Mouse (Mus musculus) spleen, postnatal 4 days (tissue): Measurements from ENCODE around the gene Znhit1.

Experiments
- DNase-seq, 2 experiments: peaks; one replicate each; pipeline ENCODE4 v3.0.0; 2022; ENCODE audit warnings: low spot score in 2 of 2

Znhit1 gene

DNA sequence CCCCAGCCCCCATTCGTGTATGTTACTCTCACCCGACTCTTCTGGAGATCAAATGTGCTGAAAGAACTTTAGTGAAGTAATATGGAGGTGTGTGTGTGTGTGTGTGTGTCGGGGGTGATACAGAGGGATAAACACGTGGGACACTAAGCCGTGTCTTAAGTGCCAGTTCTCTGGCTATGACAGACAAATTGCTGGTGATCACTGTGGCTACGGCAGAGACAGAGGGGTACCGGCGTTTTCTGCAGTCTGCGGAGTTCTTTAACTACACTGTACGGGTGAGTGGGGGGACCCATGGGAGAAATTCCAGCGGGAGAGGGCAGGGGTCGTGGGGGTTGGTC, at the start of gene Znhit1:
Gene Znhit1 (minus strand): TSS at position 88 of the 338 bp plus-strand sequence.
- no peak for DNase-seq

DNA sequence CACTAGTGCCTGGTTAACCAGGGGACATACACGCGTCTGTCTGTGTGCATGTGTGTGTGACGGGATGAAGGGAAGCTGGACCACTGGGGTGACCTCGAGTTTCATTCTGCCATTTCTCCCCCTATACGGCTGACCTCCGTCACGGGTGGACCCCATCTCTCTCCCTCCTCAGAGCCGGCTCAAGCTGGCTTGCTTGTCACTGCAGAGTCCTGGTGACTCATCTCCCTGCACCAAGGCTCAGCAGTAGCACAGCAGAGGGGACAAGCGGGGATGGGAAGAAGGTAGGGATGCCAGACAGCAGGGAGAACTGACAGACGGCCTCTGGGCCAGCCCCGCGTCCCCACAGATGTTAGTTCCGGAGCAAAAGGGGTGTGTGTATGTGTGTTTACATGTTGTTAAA, 48.4 kb upstream of the Znhit1 start:
- no peak for DNase-seq

DNA sequence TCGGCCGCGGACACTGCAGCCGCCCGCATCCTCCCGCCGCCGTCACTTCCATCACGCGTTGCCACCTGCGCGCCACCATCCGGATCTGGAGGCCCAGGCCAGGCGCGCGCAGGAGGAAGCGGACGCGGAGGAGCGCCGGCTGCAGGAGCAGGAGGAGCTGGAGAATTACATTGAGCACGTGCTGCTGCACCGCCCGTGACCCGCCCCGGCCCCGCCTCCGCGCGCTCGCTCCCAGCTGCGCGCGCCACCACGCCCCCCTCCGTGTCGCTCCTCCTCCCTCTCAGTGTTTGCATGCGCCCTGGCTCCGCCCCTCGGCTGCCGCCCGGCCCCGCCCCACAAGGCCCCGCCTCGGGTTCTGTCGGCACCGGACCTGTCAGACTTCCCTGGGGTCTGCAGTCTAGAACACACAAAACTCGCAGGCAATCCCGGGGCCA, 44.8 kb upstream of the Znhit1 start:
- peak; percentile 89 to 94 for DNase-seq

DNA sequence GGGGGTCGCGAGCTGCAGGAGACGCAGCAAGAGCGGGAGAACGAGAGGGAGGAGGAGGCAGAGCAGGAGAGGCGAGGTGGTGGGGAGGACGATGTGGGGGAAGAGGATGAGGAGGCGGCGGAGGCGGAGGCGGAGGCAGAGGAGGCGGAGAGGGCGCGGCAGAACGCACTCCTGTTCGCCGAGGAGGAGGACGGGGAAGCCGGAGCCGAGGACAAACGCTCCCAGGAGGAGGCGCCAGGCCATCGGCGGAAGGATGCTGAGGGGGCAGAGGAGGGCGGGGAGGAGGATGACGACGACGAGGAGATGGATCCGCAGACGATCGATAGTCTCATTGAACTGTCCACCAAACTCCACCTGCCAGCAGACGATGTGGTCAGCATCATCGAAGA, 44.2 kb upstream of the Znhit1 start:
- peak in 1 of 2 experiments; percentile 71 for DNase-seq

DNA sequence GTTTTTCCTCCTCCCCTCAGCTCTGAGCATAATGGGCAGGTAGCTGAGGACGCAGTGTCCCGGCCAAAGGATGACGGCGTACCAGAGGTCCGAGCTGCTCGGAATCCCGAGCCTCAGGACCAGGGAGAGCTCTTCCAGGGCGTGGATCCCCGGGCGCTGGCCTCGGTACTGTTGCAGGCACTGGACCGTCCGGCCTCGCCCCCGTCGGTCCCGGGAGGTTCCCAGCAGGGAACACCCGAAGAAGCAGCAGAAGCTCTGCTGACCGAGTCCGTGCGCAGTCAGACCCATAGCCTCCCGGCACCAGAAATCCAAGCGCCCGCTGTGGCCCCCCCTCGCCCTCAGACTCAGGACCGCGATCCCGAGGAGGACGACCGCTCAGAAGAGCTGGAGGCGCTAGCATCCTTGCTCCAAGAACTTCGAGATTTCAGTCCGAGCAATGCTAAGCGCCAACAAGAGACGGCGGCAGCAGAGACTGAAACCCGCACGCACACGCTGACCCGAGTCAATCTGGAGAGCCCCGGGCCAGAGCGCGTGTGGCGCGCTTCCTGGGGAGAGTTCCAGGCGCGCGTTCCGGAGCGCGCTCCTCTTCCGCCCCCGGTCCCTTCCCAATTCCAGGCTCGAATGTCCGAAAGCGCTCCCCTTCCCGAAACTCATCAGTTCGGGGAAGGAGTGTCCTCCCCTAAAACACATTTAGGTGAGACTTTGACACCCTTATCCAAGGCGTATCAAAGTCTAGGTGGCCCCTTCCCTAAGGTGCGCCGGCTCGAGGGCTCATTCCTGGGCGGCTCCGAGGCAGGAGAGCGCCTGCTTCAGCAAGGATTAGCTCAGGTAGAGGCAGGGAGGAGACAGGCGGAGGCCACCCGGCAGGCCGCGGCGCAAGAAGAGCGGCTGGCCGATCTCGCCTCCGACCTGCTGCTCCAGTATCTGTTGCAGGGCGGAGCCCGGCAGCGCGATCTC, 43.5 kb upstream of the Znhit1 start:
- no peak for DNase-seq

DNA sequence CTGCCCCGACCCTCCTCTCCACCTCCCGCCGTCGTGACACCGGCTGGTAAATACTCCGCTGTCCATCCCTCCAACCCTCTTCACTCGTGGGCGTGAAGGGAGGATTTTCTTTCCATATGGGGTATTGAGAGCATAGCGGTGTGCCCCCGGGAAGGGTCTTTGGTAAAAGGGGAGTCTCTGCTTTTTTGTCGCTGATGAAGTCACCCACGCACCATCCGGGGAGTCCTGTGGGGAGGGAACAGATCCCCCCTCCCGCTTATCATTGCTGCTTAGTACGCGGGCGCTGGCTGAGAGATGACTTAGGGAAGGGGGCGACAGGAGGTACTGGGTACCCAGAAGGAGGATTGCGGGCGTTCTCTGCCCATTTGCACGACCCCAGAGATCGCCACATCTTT, 42.6 kb upstream of the Znhit1 start:
- no peak for DNase-seq

DNA sequence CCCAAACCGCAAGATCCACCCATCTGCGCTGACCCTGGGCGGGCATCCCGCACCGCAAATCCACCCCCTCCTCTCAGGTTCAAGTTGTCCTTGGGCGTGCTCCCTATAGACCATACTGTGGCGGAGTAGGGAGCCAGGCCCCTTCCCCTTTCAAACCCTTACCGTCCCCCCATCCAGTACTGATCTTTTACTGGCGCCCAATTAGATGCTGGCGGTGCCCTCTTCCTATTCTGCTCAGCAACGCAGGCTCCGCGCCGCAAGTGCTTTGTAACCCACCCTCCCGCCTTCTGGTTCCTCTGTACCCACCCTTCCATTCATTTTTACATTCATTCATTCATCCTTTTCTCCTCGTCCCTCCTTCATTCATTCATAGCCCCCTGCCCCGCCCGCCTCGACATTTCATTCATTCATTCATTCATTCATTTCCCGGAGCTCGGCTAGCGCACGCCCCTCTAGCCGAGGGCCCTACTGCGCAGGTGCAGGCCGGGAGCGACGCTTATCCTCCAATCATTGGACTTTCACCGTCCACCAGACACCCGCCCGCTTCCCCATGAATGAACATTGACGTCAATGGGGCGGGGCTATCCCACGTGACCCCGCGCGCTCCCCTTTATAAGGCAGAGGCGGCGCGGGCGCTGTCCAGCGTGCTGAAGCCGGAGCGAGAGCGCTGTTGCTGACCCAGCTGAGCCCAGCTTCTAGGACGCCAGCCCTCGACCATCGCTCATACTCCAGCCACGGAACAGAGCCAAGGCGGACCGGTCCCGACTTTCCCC, 42.0 kb upstream of the Znhit1 start:
- peak; percentile 94 to 98 for DNase-seq

DNA sequence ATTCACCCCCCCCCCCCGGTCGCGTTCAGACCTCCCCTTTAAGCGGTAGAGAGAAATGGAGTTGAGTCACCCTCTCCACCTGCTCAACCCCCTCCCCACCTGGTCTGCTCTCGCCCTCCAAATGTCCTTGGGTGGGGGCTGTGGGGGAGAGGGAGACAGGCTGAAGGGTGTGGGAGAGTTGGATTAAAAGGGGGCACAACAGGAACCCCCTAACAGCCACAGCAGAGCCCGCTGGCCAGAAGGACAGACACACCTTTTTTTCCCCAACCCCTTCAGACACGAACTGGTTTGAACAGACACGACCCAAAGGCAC, 41.4 kb upstream of the Znhit1 start:
- DNase-seq: no peak

DNA sequence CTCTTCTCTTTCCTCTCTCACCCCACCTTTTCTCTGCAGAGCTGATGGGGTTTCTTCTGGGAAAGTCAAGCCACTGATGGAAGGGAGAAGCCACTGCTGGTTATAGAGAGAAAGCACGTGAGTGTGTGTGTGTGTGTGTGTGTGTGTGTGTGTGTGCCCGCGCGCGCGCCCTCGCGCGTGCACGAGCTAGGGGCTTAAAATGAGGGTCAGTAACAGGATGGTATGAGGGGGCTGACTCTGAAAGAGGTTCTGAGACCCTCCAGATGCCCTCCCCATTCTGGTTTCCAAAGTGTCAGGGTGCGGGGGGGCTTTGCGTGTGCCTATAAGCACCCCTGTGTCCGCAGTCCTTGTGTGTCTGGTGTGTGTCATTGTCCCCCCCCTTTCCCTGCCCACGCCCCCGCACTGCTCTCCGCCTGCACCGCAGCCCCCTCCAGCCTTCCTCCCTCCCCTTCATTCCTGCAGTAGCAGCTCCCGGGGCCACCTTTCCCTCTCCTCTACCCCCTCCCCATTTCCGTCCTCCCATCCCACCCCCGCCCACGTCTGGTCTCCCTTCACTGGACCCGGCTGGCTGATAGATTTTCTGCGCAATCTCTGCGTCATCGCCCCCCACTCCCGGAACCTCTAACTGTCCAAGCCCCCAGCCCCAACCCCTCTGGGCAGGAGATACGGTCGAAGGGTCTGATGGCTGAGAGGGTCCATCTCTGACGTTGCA, 40.9 kb upstream of the Znhit1 start:
- no peak for DNase-seq

DNA sequence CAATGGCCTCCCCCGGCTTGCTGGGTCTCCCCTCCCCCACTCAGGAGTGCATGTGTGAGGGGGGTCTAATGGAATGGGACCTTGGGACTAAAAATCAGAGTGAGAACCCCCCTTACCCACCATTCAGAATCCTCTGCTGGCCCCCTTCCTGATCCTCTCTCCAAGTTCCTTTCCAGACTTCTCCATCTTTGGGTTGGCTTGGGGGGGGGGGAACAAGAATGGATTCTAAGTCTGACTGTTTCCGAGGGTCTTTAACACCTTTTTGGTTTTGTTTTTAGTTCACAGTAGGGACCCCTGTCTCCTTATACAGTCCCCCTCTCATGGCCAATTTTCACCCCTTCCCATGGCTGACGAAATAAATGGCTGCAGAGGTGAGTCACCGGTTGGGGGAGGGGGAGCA, 38.3 kb upstream of the Znhit1 start, which contains the start of gene Vgf:
Gene Vgf (plus strand): TSS at position 301 of the 400 bp plus-strand sequence.
- no peak for DNase-seq

DNA sequence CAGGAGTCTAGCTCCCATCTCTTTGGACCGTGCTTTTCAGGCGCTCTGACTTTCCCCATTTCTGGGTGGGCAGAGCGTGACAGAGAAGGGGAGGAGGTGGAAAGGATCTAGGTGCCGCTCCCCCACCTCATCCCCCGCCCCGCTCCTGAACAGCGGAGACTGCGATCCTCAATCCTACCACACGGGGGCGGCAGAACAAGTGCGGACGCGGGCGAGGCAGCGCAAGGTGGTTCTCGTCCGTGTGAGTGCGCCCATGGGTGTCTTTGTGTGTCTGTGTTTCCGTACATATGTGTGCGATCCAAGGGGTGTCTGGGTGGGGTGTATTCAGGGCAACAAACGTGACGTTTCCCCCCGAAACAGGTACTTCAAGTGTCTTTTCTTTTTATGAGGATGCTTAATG, 37.3 kb upstream of the Znhit1 start:
- peak; percentile 77 to 94 for DNase-seq

DNA sequence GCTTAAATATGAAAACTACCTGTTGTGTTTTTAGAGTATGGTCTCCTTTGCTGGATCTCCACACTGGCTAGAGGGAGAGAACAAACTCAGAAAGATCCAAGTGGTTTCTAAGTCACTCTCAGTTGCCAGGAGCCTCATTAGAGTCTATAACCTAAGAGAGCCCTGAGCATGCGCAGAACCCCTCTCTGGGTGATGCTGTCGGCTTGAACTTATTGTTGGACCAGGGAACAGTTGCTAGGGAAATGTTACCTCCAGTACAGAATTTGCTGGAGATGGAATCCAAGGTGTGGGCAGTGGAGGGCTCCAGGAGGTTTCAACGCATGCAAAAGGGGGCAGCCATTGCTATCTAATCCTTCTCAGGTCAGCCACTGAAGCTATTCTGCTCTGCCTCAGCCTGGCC, 36.5 kb upstream of the Znhit1 start:
- DNase-seq: no peak

DNA sequence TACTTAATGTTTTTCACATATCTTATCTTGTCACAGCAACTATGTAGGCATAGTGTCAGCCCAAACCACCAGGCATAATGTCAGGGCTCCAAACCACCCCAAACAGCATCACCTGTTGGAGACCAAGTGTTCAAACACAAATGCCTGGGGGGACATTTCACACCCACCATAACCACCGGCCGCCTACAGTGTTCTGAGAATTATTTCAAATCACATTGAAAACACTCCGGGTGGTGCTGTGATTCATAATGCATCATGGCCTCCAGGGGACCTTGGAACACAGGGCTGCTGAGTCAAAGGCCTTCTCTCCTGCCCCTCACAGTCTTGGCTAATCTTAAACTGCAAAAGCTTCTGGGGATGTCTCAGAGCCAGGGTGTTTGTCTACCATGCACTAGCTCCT, 28.1 kb upstream of the Znhit1 start:
- DNase-seq: no peak

DNA sequence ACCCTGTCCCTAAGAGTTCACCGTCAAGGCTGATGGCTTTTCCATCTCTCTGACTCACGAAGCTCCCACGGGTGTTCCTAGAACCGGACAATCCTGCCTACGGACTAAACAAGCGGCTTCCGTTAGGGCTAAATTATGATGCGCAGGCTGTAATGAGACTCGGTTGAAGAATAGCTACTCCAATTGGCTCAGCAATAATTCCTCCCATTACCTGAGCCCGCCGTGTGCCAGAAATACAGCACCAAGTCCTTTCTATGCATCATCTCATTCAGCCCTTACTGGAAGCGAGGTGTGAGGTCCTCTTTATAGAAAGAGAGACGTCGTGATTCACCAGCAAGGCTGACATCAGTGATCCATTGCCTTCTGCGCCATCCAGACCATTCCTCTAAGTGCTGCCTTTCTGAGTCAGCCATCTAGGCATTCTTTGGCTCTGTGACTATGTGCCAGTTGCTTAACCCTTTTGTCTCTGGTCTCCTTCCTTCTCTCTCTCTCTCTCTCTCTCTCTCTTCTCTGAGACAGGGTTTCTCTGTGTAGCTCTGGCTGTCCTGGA, 24.7 kb upstream of the Znhit1 start:
- DNase-seq: no peak

DNA sequence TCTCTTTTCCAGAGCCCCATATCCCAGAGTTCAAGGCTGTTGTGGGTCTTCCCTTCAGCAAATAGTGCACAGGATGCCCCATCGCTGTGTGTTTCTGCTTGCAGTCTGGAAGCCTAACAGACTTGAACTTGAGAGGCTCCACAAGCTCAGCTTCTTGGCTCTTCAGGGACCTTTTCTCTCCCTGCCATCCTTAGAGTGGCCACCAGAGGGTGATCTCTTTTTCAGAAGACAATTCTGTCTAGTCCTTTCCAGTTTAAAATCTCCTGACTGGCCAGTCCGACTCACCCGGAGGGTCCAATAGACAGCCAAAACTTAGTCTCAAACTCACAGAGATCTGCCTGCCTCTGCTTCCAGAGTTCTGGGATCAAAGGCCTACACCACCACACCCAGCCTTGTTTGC, 22.2 kb upstream of the Znhit1 start:
- DNase-seq: peak in 1 of 2 experiments; percentile 38

DNA sequence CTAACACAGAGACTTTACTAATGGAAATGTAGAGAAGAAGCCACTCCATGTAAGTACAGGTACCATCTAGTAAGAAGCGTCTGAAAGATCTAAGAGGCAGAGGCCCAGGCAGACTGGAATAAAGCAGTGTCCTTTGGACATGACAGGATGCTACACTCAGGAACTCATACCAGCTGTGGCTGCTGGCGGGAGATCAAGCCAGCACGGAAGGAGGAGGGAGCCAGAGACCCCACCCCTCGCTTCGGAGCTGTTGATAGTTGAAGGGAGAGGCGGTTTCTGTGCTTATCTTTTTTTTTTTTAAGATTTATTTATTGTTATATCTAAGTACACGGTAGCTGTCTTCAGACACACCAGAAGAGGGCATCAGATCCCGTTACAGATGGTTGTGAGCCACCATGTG, 19.5 kb upstream of the Znhit1 start:
- DNase-seq: no peak

DNA sequence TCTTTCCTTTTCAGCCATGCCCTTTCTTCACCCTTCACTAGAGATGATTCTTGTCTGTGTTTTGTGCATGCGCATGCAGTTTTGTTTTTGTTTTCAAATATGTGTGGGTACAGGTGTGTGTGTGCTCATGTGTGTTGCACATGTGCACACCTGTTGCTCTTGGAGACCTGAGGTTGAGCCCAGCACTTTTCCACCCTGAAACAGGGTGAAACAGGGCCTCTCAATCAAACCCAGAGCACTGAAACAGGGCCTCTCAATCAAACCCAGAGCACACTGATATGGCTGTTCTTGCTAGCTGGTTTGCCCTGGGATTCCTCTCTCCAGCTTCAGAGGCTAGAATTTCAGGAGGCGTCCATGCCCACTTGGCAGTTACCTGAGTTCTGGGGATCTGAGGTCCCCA, 12.8 kb upstream of the Znhit1 start:
- DNase-seq: no peak

DNA sequence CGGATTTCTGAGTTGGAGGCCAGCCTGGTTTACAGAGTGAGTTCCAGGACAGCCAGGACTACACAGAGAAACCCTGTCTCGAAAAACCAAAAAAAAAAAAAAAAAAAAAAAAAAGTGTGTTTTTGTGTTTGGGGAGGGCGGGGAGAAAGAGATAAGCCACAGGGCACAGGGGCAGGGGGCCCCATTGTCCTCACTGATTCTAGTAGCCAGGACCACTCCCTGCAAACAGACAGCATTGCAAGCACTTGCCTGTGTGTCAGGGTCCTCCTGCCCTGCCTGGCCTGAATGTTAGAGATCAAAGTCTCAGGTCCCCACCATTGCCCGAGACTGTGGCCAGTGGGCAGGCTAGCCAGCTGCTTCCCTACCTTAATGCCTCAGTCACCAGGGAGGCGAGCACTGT, 11.6 kb upstream of the Znhit1 start:
- DNase-seq: no peak

DNA sequence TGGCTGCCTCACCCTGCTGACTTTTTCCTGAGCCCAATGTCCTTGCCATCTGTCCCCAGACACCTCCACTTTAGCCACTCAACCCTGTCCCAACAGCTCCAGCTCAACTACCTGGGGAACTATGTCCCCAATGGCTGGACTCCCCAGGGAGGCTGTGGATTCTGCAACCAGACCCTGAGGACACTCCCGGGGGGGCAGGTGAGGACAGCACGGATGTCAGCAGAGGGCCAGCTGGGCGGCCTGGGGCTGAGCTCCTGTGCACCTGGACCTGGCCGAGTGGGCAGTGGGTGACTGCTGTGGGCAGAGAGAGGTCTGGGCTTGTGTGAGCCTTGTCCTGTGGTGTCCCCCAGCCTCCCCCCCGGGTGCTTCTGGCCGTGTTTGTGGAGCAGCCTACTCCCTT, 2.0 kb upstream of the Znhit1 start:
- no peak for DNase-seq

DNA sequence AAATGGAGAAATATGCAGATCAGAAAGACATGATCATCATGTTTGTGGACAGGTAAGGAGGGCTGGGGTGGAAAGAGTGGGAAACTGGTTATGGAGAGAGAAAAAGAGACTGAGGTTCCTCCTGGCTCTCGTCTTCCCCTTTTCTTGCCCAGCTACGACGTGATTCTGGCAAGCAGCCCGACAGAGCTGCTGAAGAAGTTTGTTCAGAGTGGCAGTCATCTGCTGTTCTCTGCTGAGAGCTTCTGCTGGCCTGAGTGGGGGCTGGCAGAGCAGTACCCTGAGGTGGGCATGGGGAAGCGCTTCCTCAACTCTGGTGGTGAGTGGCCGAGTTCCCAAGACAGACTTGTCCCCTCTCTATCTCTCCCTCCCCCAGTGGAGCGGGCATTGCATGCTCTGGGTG, 599 bp upstream of the Znhit1 start:
- peak in 1 of 2 experiments; percentile 33 for DNase-seq

DNA sequence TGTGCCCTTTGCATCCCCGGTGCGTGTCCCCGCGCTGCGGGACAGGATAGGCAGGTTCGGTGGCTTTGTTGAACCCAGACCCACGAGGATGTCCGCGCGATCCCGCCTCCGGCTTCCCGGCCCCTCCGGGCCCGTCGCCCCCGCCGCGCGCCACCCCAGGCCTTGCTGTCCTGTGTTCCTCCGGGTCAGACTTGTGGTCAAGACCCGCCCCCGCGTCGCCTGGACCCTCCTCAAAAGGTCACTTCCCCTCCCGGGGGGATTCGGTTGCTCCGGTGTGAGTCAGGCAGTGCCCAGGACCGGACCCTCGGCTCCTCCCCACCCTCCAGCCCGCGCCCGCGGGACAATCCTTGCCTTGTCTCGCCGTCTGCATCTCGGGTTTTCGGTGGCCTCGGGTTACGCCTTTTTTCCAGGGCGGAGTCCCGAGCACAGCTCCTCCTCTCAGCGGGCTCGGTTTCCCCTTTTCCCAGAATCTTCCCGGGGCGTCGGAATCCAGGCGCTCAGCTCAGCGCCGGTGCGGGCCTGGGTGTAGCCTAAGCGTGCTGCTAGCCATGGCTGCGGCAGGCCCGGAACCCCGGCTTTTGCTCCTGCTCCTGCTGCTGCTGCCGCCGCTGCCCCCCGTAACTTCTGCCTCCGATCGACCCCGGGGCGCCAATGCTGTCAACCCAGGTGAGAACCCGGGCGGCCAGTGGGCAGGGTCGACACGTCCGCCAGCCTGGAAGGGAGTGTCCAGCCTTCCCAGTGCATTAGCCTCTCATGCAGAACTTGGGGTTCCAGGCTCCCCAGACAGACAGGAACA, 485 bp downstream of the Znhit1 start:
- peak; percentile 67 to 84 for DNase-seq
